Mouse (Mus musculus) MEL (cell line): ENCODE measurements at regions not wholly inside any gene's neighbourhood (a gene's known extent, or its start where the extent isn't known, plus 50 kb on each side); places are given as distances from the start of the nearest gene placed in this dataset.

Source experiments
- CHD1 ChIP-seq: IDR thresholded peaks from 2 replicates; pipeline ENCODE4 v1.6.1; 2012; ENCODE audit warnings: low read depth, mild to moderate bottlenecking, inconsistent platforms, low read length, improper control_type of control experiment
- CTCF ChIP-seq, 3 experiments: IDR thresholded peaks in 2 of 3; conservative IDR thresholded peaks in 1 of 3; 2 replicates each; pipeline ENCODE4 v1.5.1; 2011 to 2012; ENCODE audit warnings: low read length in 3 of 3, low read depth in 2 of 3, mild to moderate bottlenecking in 2 of 3, improper control_type of control experiment in 1 of 3, inconsistent platforms in 1 of 3, mixed read lengths in 1 of 3, moderate library complexity in 1 of 3; ENCODE audit not compliant: control insufficient read depth in 1 of 3, insufficient read depth in 1 of 3, poor library complexity in 1 of 3, severe bottlenecking in 1 of 3
- EP300 ChIP-seq, 2 experiments: IDR thresholded peaks; 2 replicates each; pipeline ENCODE4 v1.6.1; 2011; ENCODE audit warnings: improper control_type of control experiment in 2 of 2, low read length in 2 of 2, low read depth in 1 of 2, mild to moderate bottlenecking in 1 of 2
- ETS1 ChIP-seq: IDR thresholded peaks from 2 replicates; pipeline ENCODE4 v1.6.1; 2012; ENCODE audit warnings: low read depth, mild to moderate bottlenecking, inconsistent platforms, low read length, improper control_type of control experiment, moderate library complexity
- GABPA ChIP-seq: IDR thresholded peaks from 2 replicates; pipeline ENCODE4 v1.6.1; 2012; ENCODE audit warnings: low read depth, mild to moderate bottlenecking, inconsistent platforms, low read length, improper control_type of control experiment, moderate library complexity
- MEF2A ChIP-seq: IDR thresholded peaks from 2 replicates; pipeline ENCODE4 v1.6.1; 2014; ENCODE audit warnings: low read depth, mild to moderate bottlenecking, inconsistent platforms, low read length, improper control_type of control experiment; ENCODE audit not compliant: poor library complexity, insufficient replicate concordance, severe bottlenecking; ENCODE audit errors: extremely low read depth
- MXI1 ChIP-seq: IDR thresholded peaks from 2 replicates; pipeline ENCODE4 v1.6.1; 2011; ENCODE audit warnings: mild to moderate bottlenecking, low read depth, low read length, improper control_type of control experiment
- NELFE ChIP-seq: IDR thresholded peaks from 2 replicates; pipeline ENCODE4 v1.6.1; 2011; ENCODE audit warnings: low read depth, low read length, improper control_type of control experiment
- NRF1 ChIP-seq: IDR thresholded peaks from 2 replicates; pipeline ENCODE4 v1.6.1; 2014; ENCODE audit warnings: low read depth, mild to moderate bottlenecking, inconsistent platforms, low read length, improper control_type of control experiment, moderate library complexity; ENCODE audit not compliant: poor library complexity, insufficient read depth, severe bottlenecking
- POLR2A ChIP-seq, 2 experiments: IDR thresholded peaks; 2 replicates each; pipeline ENCODE4 v1.6.1; 2011 to 2012; ENCODE audit warnings: low read length in 2 of 2, mild to moderate bottlenecking in 2 of 2, control low read depth in 1 of 2, improper control_type of control experiment in 1 of 2, low read depth in 1 of 2, moderate library complexity in 1 of 2; ENCODE audit not compliant: control insufficient read depth in 1 of 2, insufficient read depth in 1 of 2, poor library complexity in 1 of 2
- POLR2AphosphoS5 ChIP-seq: IDR thresholded peaks from 2 replicates; pipeline ENCODE4 v1.6.1; 2012; ENCODE audit warnings: low read depth, borderline replicate concordance, mild to moderate bottlenecking, inconsistent platforms, low read length, moderate library complexity, mixed read lengths
- TBP ChIP-seq: IDR thresholded peaks from 2 replicates; pipeline ENCODE4 v1.8.0; 2011; ENCODE audit warnings: low read depth, low read length, improper control_type of control experiment
- USF1 ChIP-seq: IDR thresholded peaks from 2 replicates; pipeline ENCODE4 v1.6.1; 2014; ENCODE audit warnings: low read depth, mild to moderate bottlenecking, inconsistent platforms, low read length, improper control_type of control experiment, moderate library complexity
- USF2 ChIP-seq, 2 experiments: IDR thresholded peaks; 2 replicates each; pipeline ENCODE4 v1.6.1; 2011 to 2012; ENCODE audit warnings: improper control_type of control experiment in 2 of 2, low read length in 2 of 2, borderline replicate concordance in 1 of 2, inconsistent platforms in 1 of 2, low read depth in 1 of 2, mild to moderate bottlenecking in 1 of 2; ENCODE audit not compliant: insufficient read depth in 1 of 2

DNA sequence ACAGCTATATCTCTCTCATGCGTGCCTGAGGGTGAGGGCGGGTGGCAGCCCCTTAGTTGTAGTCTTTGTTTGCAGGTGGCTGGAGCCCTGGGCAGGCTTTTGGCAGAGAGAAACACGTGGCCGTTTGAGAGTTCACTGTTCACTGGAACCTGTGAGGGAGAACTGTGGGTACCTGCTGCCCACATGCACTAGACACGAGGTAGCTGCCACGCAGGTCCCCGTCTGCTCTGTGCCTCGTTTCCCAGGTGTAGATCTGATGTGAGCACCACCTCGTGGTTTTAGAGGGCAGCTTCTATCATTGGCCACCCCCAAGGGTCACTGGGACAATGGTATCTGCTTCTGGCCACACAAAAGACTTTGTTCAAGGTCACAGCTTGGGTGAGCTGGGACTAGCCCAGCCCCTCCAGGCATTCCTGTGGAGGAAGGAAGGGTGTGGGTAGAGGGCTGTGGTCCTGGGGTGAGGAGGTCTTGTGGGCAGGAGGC is 92.5 kb downstream of the Mn1 start:
- TF ChIP-seq POLR2AphosphoS5 (no peak), EP300 (IDR thresholded peaks at IDR 0.05; ENCODE audit: low read depth in 1 of 2, low read length in 2 of 2) (no peak), TBP (no peak), CTCF (IDR thresholded peaks at IDR 0.05 in 2 of 3, conservative IDR thresholded peaks at IDR 0.05 in 1 of 3; ENCODE audit: control insufficient read depth in 1 of 3, insufficient read depth in 1 of 3, low read depth in 2 of 3, low read length in 3 of 3, poor library complexity in 1 of 3, severe bottlenecking in 1 of 3) (no peak), USF2 (IDR thresholded peaks at IDR 0.05; ENCODE audit: borderline replicate concordance in 1 of 2, insufficient read depth in 1 of 2, low read depth in 1 of 2, low read length in 2 of 2) (no peak), POLR2A (IDR thresholded peaks at IDR 0.05; ENCODE audit: control insufficient read depth in 1 of 2, insufficient read depth in 1 of 2, low read depth in 1 of 2, low read length in 2 of 2, poor library complexity in 1 of 2) (peak in 1 of 2 experiments; percentile 45; a peak in 2 of 4 replicates), USF1 (no peak), MEF2A (no peak), GABPA (no peak), CHD1 (peak; percentile 75; the same call in 1 of the 2 replicates), NELFE (no peak), MXI1 (peak; percentile 41), ETS1 (no peak), NRF1 (no peak)
